In the genomic region with DNA sequence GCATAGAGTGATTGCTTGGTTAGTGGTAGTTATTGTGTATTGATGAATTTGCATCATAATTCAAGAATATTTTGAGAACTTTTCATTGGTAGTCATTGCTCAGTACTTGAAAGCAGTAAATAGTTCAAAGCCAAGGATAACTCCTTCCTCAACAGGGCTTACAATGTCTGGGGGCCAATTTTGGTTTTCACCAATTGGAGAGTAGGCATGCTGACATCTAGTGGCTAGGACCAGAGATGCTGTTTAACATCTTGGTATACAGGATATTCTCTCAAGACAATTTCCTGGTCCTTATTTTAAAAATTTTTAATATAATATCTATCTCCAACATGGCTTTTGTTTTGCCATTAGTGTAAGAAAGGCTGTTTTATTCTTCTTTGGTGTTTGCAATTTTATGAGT, we compare ENCODE assay signal across 10 mouse cellular contexts. TPM values are rescaled to one million over a fixed set of nuclear protein-coding genes. Genes with fewer than 3 reads are reported as not detected.
DNase-seq lines count a peak whose midpoint lies in the region; ATAC-seq and TF ChIP-seq lines count a peak whose summit lies in the region.
"Had no signal": no experiment of that assay in that cellular context is flagged by ENCODE, and none has a peak within 500 bp of the region (broad histone marks: within the 10 kb centered on the region; RNA-seq: fewer than 3 reads in every experiment).

No protein-coding gene starts in this region.

- no peak overlapping the region for H3K27ac ChIP-seq in heart, adult 2 months
- H3K27ac ChIP-seq in heart, embryonic 11.5 days (ENCODE audit: low read depth, low read length): no peak overlapping the region
- no peak overlapping the region for H3K27ac ChIP-seq in midbrain, embryonic 14.5 days (replicated peaks; ENCODE audit: low read depth, low read length)
- H3K27ac ChIP-seq in midbrain, embryonic 13.5 days: no peak overlapping the region
- H3K27ac ChIP-seq: embryonic facial prominence, embryonic 13.5 days; heart, embryonic 10.5 days; stomach, embryonic 15.5 days had no signal

- no peaks in the 10 kb centered on the region for H3K36me3 ChIP-seq in heart, adult 2 months (ENCODE audit: control insufficient read depth, insufficient read depth, low read length)
- H3K36me3 ChIP-seq in heart, embryonic 11.5 days (ENCODE audit: control insufficient read depth, insufficient read depth, low read length): no peaks in the 10 kb centered on the region
- no peaks in the 10 kb centered on the region for H3K36me3 ChIP-seq in midbrain, embryonic 14.5 days (ENCODE audit: control insufficient read depth, insufficient read depth, low read length)
- H3K36me3 ChIP-seq in midbrain, embryonic 13.5 days: no peaks in the 10 kb centered on the region
- H3K36me3 ChIP-seq: embryonic facial prominence, embryonic 13.5 days; stomach, embryonic 15.5 days had no signal

- TF ChIP-seq EP300 in heart, adult 2 months (IDR thresholded peaks at IDR 0.05; ENCODE audit: insufficient read depth, low read depth, low read length): no peak

- intact Hi-C loops in heart, adult 2 months (cut with DNase I): loop anchor here (10.0 kb wide), 1 partner anchor 219 kb away; no protein-coding TSS in a partner anchor

- no peak for ATAC-seq in heart, embryonic 11.5 days (replicated peaks; ENCODE audit: insufficient number of reproducible peaks, low FRiP score, low TSS enrichment)
- ATAC-seq in midbrain, embryonic 14.5 days (ENCODE audit: low FRiP score, low TSS enrichment): no peak
- no peak for ATAC-seq in midbrain, embryonic 13.5 days
- ATAC-seq in Patski: no peak

- no peak for TF ChIP-seq POLR2A in heart, adult 2 months (IDR thresholded peaks at IDR 0.05; ENCODE audit: insufficient read depth, low read depth, low read length)

- POLR2A ChIA-PET in Patski (lab: Charles Lee): no interaction called here

- no peak overlapping the region for H3K4me3 ChIP-seq in heart, adult 2 months
- H3K4me3 ChIP-seq in heart, embryonic 11.5 days (ENCODE audit: low read depth, low read length): no peak overlapping the region
- no peak overlapping the region for H3K4me3 ChIP-seq in midbrain, embryonic 14.5 days (replicated peaks; ENCODE audit: low read depth, low read length)
- H3K4me3 ChIP-seq in midbrain, embryonic 13.5 days (replicated peaks): no peak overlapping the region
- H3K4me3 ChIP-seq: embryonic facial prominence, embryonic 13.5 days; heart, embryonic 10.5 days; stomach, embryonic 15.5 days had no signal

- no peaks in the 10 kb centered on the region for H3K9me3 ChIP-seq in heart, embryonic 11.5 days (replicated peaks; ENCODE audit: control insufficient read depth, low read length)
- H3K9me3 ChIP-seq in midbrain, embryonic 14.5 days (ENCODE audit: control insufficient read depth, low read length): no peaks in the 10 kb centered on the region
- no peaks in the 10 kb centered on the region for H3K9me3 ChIP-seq in midbrain, embryonic 13.5 days
- H3K9me3 ChIP-seq: embryonic facial prominence, embryonic 13.5 days; heart, embryonic 10.5 days; stomach, embryonic 15.5 days had no signal

- H3K9ac ChIP-seq in heart, adult 2 months (ENCODE audit: low read depth, low read length): no peak overlapping the region
- no peak overlapping the region for H3K9ac ChIP-seq in heart, embryonic 11.5 days (ENCODE audit: low read depth, low read length)
- H3K9ac ChIP-seq in midbrain, embryonic 14.5 days (replicated peaks; ENCODE audit: low read length): no peak overlapping the region
- no peak overlapping the region for H3K9ac ChIP-seq in midbrain, embryonic 13.5 days (replicated peaks)
- H3K9ac ChIP-seq: embryonic facial prominence, embryonic 13.5 days; stomach, embryonic 15.5 days had no signal

- H3K4me1 ChIP-seq in heart, adult 2 months (ENCODE audit: control insufficient read depth, insufficient read depth, low read length): no peaks in the 10 kb centered on the region
- no peaks in the 10 kb centered on the region for H3K4me1 ChIP-seq in heart, embryonic 11.5 days (ENCODE audit: control insufficient read depth, insufficient read depth, low read length)
- no peaks in the 10 kb centered on the region for H3K4me1 ChIP-seq in midbrain, embryonic 14.5 days (ENCODE audit: control insufficient read depth, insufficient read depth, low read length)
- no peaks in the 10 kb centered on the region for H3K4me1 ChIP-seq in midbrain, embryonic 13.5 days (replicated peaks)
- H3K4me1 ChIP-seq: embryonic facial prominence, embryonic 13.5 days; heart, embryonic 10.5 days; stomach, embryonic 15.5 days had no signal

- H3K4me2 ChIP-seq in heart, embryonic 11.5 days: no peak overlapping the region
- no peak overlapping the region for H3K4me2 ChIP-seq in midbrain, embryonic 14.5 days (ENCODE audit: low read length)
- no peak overlapping the region for H3K4me2 ChIP-seq in midbrain, embryonic 13.5 days (replicated peaks)
- H3K4me2 ChIP-seq: embryonic facial prominence, embryonic 13.5 days; stomach, embryonic 15.5 days had no signal

- in situ Hi-C loops in Patski (cut with MboI; ENCODE audit: low pct_unique_long_range_greater_than_20kb): no loop called here

- no peak for DNase-seq in heart, adult 2 months
- DNase-seq in midbrain, embryonic 14.5 days: peak; percentile 51
- DNase-seq in Patski (ENCODE audit: low read depth, low spot score): no peak
- DNase-seq in retina, postnatal 1 day: peak; percentile 1
- no peak for DNase-seq in gastrocnemius, postnatal 10 days

- TF ChIP-seq CTCF in heart, adult 2 months (IDR thresholded peaks at IDR 0.05): peak; percentile 54
- TF ChIP-seq CTCF in Patski (IDR thresholded peaks at IDR 0.05): peak; percentile 44

- CTCF ChIA-PET in Patski (lab: Charles Lee): no interaction called here

- H3K27me3 ChIP-seq in heart, adult 2 months (ENCODE audit: control insufficient read depth, insufficient read depth, low read length): no peaks in the 10 kb centered on the region
- no peaks in the 10 kb centered on the region for H3K27me3 ChIP-seq in heart, embryonic 11.5 days (ENCODE audit: control insufficient read depth, insufficient read depth, low read length)
- H3K27me3 ChIP-seq in midbrain, embryonic 14.5 days (ENCODE audit: control insufficient read depth, insufficient read depth, low read length): no peaks in the 10 kb centered on the region
- H3K27me3 ChIP-seq in midbrain, embryonic 13.5 days: no peaks in the 10 kb centered on the region
- H3K27me3 ChIP-seq in Patski: peaks cover 10% of the 10 kb centered on the region
- H3K27me3 ChIP-seq: embryonic facial prominence, embryonic 13.5 days; stomach, embryonic 15.5 days had no signal

- no peaks in the 10 kb centered on the region for H3K79me2 ChIP-seq in heart, adult 2 months (replicated peaks; ENCODE audit: control insufficient read depth, insufficient read depth, low read length)

RNA-seq across cellular contexts. Expression of gene Cenpi, which starts 46.0 kb away (rescaled TPM):
- total RNA-seq in heart, adult 2 months (2021): under 1 TPM; 0.10 to 0.48 TPM
- 0.12 and 0.21 TPM in 2 replicates for polyA plus RNA-seq in heart, adult 2 months (2012; rRNA removed)
- 28.6 and 28.7 TPM in 2 replicates for polyA plus RNA-seq in heart, embryonic 11.5 days (2014; fragmentation: Nextera tagmentation; extraction: Ambion mirVana)
- 5.7 and 8.6 TPM in 2 replicates for polyA plus RNA-seq in midbrain, embryonic 14.5 days (2014; fragmentation: Nextera tagmentation; extraction: Ambion mirVana)
- polyA plus RNA-seq in midbrain, embryonic 13.5 days (2015; fragmentation: Nextera tagmentation; extraction: Ambion mirVana): 10.1 and 11.8 TPM in 2 replicates
- polyA plus RNA-seq in Patski (2021): 19.4 TPM
- 1 to 10 TPM; 2.3 to 3.2 TPM for total RNA-seq in gastrocnemius, postnatal 10 days (2021)

RNA-seq across cellular contexts. Expression of gene Drp2, which starts 50.5 kb away (rescaled TPM):
- total RNA-seq in heart, adult 2 months (2021): under 1 TPM; 0.10 to 0.36 TPM
- 0.27 and 0.50 TPM in 2 replicates for polyA plus RNA-seq in heart, adult 2 months (2012; rRNA removed)
- polyA plus RNA-seq in heart, embryonic 11.5 days (2014; fragmentation: Nextera tagmentation; extraction: Ambion mirVana): 0.59 and 0.93 TPM in 2 replicates
- polyA plus RNA-seq in midbrain, embryonic 14.5 days (2014; fragmentation: Nextera tagmentation; extraction: Ambion mirVana): 23.2 and 25.2 TPM in 2 replicates
- 19.7 and 21.4 TPM in 2 replicates for polyA plus RNA-seq in midbrain, embryonic 13.5 days (2015; fragmentation: Nextera tagmentation; extraction: Ambion mirVana)
- 0.04 TPM for polyA plus RNA-seq in Patski (2021)
- 10 to 100 TPM; 14.0 TPM for total RNA-seq in gastrocnemius, postnatal 10 days (2021)

RNA-seq across cellular contexts. Expression of gene Tmem35a, which starts 58.8 kb away (rescaled TPM):
- total RNA-seq in heart, adult 2 months (2021): 1 to 10 TPM; 3.4 to 3.7 TPM
- 3.9 and 5.3 TPM in 2 replicates for polyA plus RNA-seq in heart, adult 2 months (2012; rRNA removed)
- 2.8 and 3.6 TPM in 2 replicates for polyA plus RNA-seq in heart, embryonic 11.5 days (2014; fragmentation: Nextera tagmentation; extraction: Ambion mirVana)
- polyA plus RNA-seq in midbrain, embryonic 14.5 days (2014; fragmentation: Nextera tagmentation; extraction: Ambion mirVana): 91.3 and 91.7 TPM in 2 replicates
- polyA plus RNA-seq in midbrain, embryonic 13.5 days (2015; fragmentation: Nextera tagmentation; extraction: Ambion mirVana): 93.6 and 94.8 TPM in 2 replicates
- polyA plus RNA-seq in Patski (2021): not detected
- 1 to 10 TPM; 1.5 to 1.7 TPM for total RNA-seq in gastrocnemius, postnatal 10 days (2021)

Comparison
In these comparisons a context has a peak if more than half of its experiments do, and no peak if none do; other contexts are left out.
1. DNase-seq: peak in midbrain, embryonic 14.5 days (single experiment) and retina, postnatal 1 day (single experiment); none in heart, adult 2 months (0 of 2), Patski (single experiment) and gastrocnemius, postnatal 10 days (single experiment).
2. RNA of gene Drp2, which starts 50.5 kb away (polyA plus RNA-seq): 23.2 to 25.2 TPM in midbrain, embryonic 14.5 days and 19.7 to 21.4 TPM in midbrain, embryonic 13.5 days; 0.59 to 0.93 TPM in heart, embryonic 11.5 days, 0.27 to 0.50 TPM in heart, adult 2 months and 0.04 TPM in Patski (single experiment); every median in the first group is over 10 times any median in the second.
3. RNA of gene Tmem35a, which starts 58.8 kb away (polyA plus RNA-seq): 93.6 to 94.8 TPM in midbrain, embryonic 13.5 days and 91.3 to 91.7 TPM in midbrain, embryonic 14.5 days; 3.9 to 5.3 TPM in heart, adult 2 months, 2.8 to 3.6 TPM in heart, embryonic 11.5 days and not detected in Patski (single experiment); every median in the first group is over 10 times any median in the second.